Mouse (Mus musculus) limb, embryonic 13.5 days (tissue): ENCODE data around the gene Tuba4a. TPM values are rescaled to one million over a fixed set of nuclear protein-coding genes. Genes with fewer than 3 reads are reported as not detected.

Source experiments
- ATAC-seq: fragments of 200-750 bp; cut with Nextera tagmentation; 2 replicates; pipeline ENCODE4 v1.8.0; 2017; ENCODE audit warnings: low read depth, moderate number of reproducible peaks, moderate TSS enrichment; ENCODE audit not compliant: low FRiP score
- H3K27ac ChIP-seq: fragments of 300-500 bp; sonication (generic); 2 replicates; pipeline ENCODE4 v1.5.1; 2015; ENCODE audit warnings: inconsistent platforms, mild to moderate bottlenecking, moderate library complexity
- H3K27me3 ChIP-seq: fragments of 300-500 bp; sonication (generic); 2 replicates; pipeline ENCODE4 v1.6.1; 2015; ENCODE audit warnings: mild to moderate bottlenecking, inconsistent platforms
- H3K36me3 ChIP-seq: fragments of 300-500 bp; sonication (generic); 2 replicates; pipeline ENCODE4 v1.6.1; 2015; ENCODE audit warnings: inconsistent platforms, mild to moderate bottlenecking, moderate library complexity
- H3K4me1 ChIP-seq: fragments of 300-500 bp; sonication (generic); 2 replicates; pipeline ENCODE4 v1.6.1; 2015; ENCODE audit warnings: inconsistent platforms
- H3K4me2 ChIP-seq: fragments of 300-500 bp; sonication (generic); replicated peaks from 2 replicates; pipeline ENCODE4 v1.6.1; 2015; ENCODE audit warnings: inconsistent platforms, mild to moderate bottlenecking, moderate library complexity
- H3K4me3 ChIP-seq: fragments of 300-500 bp; sonication (generic); 2 replicates; pipeline ENCODE4 v1.5.1; 2015; ENCODE audit warnings: moderate library complexity, mild to moderate bottlenecking, inconsistent platforms
- H3K9ac ChIP-seq: fragments of 300-500 bp; sonication (generic); 2 replicates; pipeline ENCODE4 v1.6.1; 2015; ENCODE audit warnings: mild to moderate bottlenecking, inconsistent platforms
- H3K9me3 ChIP-seq: fragments of 300-500 bp; sonication (generic); 2 replicates; pipeline ENCODE4 v1.6.1; 2016; ENCODE audit warnings: inconsistent platforms
- WGBS: fragments of 180-500 bp; shearing (Covaris S2); methylation state at CpG from one replicate; pipeline ENCODE4 v1.1.7; 2015; 5-methylcytosine and 5-hydroxymethylcytosine counted together
- polyA plus RNA-seq: library from polyadenylated mRNA; unstranded; fragments of >200 nt; fragmentation: Nextera tagmentation; extraction: Ambion mirVana; gene quantifications from 2 replicates; pipeline ENCODE4 v1.2.1, GENCODE M21; 2015

Tuba4a gene
- polyA plus RNA-seq, 1 experiment from 2014 or later = 22.7 TPM

- 0 out of 2 replicates have a peak, but pooled peaks cover 8% of the 10 kb centered on the region for H3K27me3 ChIP-seq
- ATAC-seq = no peak
- no peak overlapping the region for H3K27ac ChIP-seq
- H3K36me3 ChIP-seq = no peaks in the 10 kb centered on the region
- no peak overlapping the region for H3K9ac ChIP-seq
- peaks cover 5% of the 10 kb centered on the region; the same call in 1 of the 2 replicates for H3K4me1 ChIP-seq
- H3K4me3 ChIP-seq = no peak overlapping the region
- no peak overlapping the region for H3K4me2 ChIP-seq
- 73% methylated on average over 4 of the region's 4 CpGs for WGBS
- no peaks in the 10 kb centered on the region for H3K9me3 ChIP-seq
Measured at GRCm38 (mm10) chr1:75231224-75231623, 11.6 kb upstream of the Tuba4a start.

GRCm38 (mm10) chr1:75230335-75230994 is 10.8 kb upstream of the Tuba4a start:
- no peak overlapping the region for H3K9ac ChIP-seq
- H3K4me2 ChIP-seq = no peak overlapping the region
- 77% methylated on average over 7 of the region's 7 CpGs for WGBS
- no peak for ATAC-seq
- no peaks in the 10 kb centered on the region for H3K9me3 ChIP-seq
- H3K4me3 ChIP-seq = no peak overlapping the region
- H3K36me3 ChIP-seq = no peaks in the 10 kb centered on the region
- H3K27ac ChIP-seq = no peak overlapping the region
- H3K27me3 ChIP-seq = 0 out of 2 replicates have a peak, but pooled peaks cover 10% of the 10 kb centered on the region
- H3K4me1 ChIP-seq = no peaks in the 10 kb centered on the region

GRCm38 (mm10) chr1:75229158-75229557 is 9.5 kb upstream of the Tuba4a start:
- Histone ChIP-seq H3K4me2 (no peak overlapping the region), H3K9ac (no peak overlapping the region), H3K9me3 (no peaks in the 10 kb centered on the region), H3K27ac (no peak overlapping the region), H3K4me3 (no peak overlapping the region), H3K4me1 (no peaks in the 10 kb centered on the region), H3K27me3 (peaks cover 11% of the 10 kb centered on the region; the same call in 1 of the 2 replicates), H3K36me3 (no peaks in the 10 kb centered on the region)
- 68% methylated on average over 4 of the region's 4 CpGs for WGBS
- no peak for ATAC-seq

- Histone ChIP-seq H3K9ac (no peak overlapping the region), H3K4me2 (no peak overlapping the region), H3K4me1 (no peaks in the 10 kb centered on the region), H3K27ac (no peak overlapping the region), H3K9me3 (no peaks in the 10 kb centered on the region), H3K36me3 (no peaks in the 10 kb centered on the region), H3K27me3 (peaks cover 11% of the 10 kb centered on the region; the same call in 1 of the 2 replicates), H3K4me3 (no peak overlapping the region)
- ATAC-seq = no peak
- WGBS = 66% methylated on average over 1 of the region's 1 CpGs
Measured at GRCm38 (mm10) chr1:75227653-75228052, 8.0 kb upstream of the Tuba4a start.

- Histone ChIP-seq H3K9me3 (no peaks in the 10 kb centered on the region), H3K27ac (no peak overlapping the region), H3K4me1 (no peaks in the 10 kb centered on the region), H3K4me3 (no peak overlapping the region), H3K27me3 (peaks cover 25% of the 10 kb centered on the region), H3K36me3 (no peaks in the 10 kb centered on the region), H3K9ac (no peak overlapping the region), H3K4me2 (no peak overlapping the region)
- WGBS = 50% methylated on average over 2 of the region's 2 CpGs
- ATAC-seq = no peak
Measured at GRCm38 (mm10) chr1:75226138-75226537, 6.5 kb upstream of the Tuba4a start.

GRCm38 (mm10) chr1:75225473-75225872 is 5.8 kb upstream of the Tuba4a start:
- H3K4me1 ChIP-seq = no peaks in the 10 kb centered on the region
- WGBS = 73% methylated on average over 3 of the region's 3 CpGs
- H3K9ac ChIP-seq = no peak overlapping the region
- peaks cover 28% of the 10 kb centered on the region for H3K27me3 ChIP-seq
- ATAC-seq = no peak
- H3K4me2 ChIP-seq = no peak overlapping the region
- H3K27ac ChIP-seq = no peak overlapping the region
- no peak overlapping the region for H3K4me3 ChIP-seq
- H3K9me3 ChIP-seq = no peaks in the 10 kb centered on the region
- no peaks in the 10 kb centered on the region for H3K36me3 ChIP-seq

GRCm38 (mm10) chr1:75223532-75223931 is 3.9 kb upstream of the Tuba4a start:
- H3K4me3 ChIP-seq = no peak overlapping the region
- no peak overlapping the region for H3K4me2 ChIP-seq
- no peaks in the 10 kb centered on the region for H3K9me3 ChIP-seq
- no peak overlapping the region for H3K27ac ChIP-seq
- no peak overlapping the region for H3K9ac ChIP-seq
- peaks cover 44% of the 10 kb centered on the region for H3K27me3 ChIP-seq
- no peak for ATAC-seq
- WGBS = 70% methylated on average over 6 of the region's 6 CpGs
- no peaks in the 10 kb centered on the region for H3K36me3 ChIP-seq
- H3K4me1 ChIP-seq = peaks cover 9% of the 10 kb centered on the region

GRCm38 (mm10) chr1:75222926-75223325 is 3.3 kb upstream of the Tuba4a start:
- WGBS = 80% methylated on average over 6 of the region's 6 CpGs
- peaks cover 15% of the 10 kb centered on the region for H3K4me1 ChIP-seq

GRCm38 (mm10) chr1:75221538-75221937 is 1.9 kb upstream of the Tuba4a start:
- ATAC-seq = no peak
- no peak overlapping the region for H3K9ac ChIP-seq
- H3K4me1 ChIP-seq = peaks cover 15% of the 10 kb centered on the region
- no peaks in the 10 kb centered on the region for H3K9me3 ChIP-seq
- WGBS = 72% methylated on average over 3 of the region's 3 CpGs
- H3K4me2 ChIP-seq = no peak overlapping the region
- no peak overlapping the region for H3K27ac ChIP-seq
- H3K4me3 ChIP-seq = no peak overlapping the region
- no peaks in the 10 kb centered on the region for H3K36me3 ChIP-seq
- H3K27me3 ChIP-seq = peaks cover 64% of the 10 kb centered on the region

More at GRCm38 (mm10) chr1:75222926-75223325, 3.3 kb upstream of the Tuba4a start:
- H3K9me3 ChIP-seq = no peaks in the 10 kb centered on the region
- H3K4me2 ChIP-seq = no peak overlapping the region
- H3K27ac ChIP-seq = no peak overlapping the region
- H3K9ac ChIP-seq = no peak overlapping the region
- no peak for ATAC-seq
- no peaks in the 10 kb centered on the region for H3K36me3 ChIP-seq
- no peak overlapping the region for H3K4me3 ChIP-seq
- peaks cover 50% of the 10 kb centered on the region for H3K27me3 ChIP-seq

- Histone ChIP-seq H3K27me3 (peaks cover 72% of the 10 kb centered on the region), H3K27ac (no peak overlapping the region)
- WGBS = 1% methylated on average over 24 of the region's 24 CpGs
Measured at GRCm38 (mm10) chr1:75219078-75219477, 587 bp downstream of the Tuba4a start.

GRCm38 (mm10) chr1:75218227-75219001 is 1.3 kb downstream of the Tuba4a start:
- Histone ChIP-seq H3K4me1 (peaks cover 15% of the 10 kb centered on the region), H3K27ac (no peak overlapping the region), H3K27me3 (peaks cover 72% of the 10 kb centered on the region), H3K4me3 (peak overlapping the region; percentile 61), H3K9ac (peak overlapping the region; percentile 51), H3K9me3 (no peaks in the 10 kb centered on the region), H3K36me3 (peaks cover 26% of the 10 kb centered on the region), H3K4me2 (peak overlapping the region; percentile 96)
- 1% methylated on average over 38 of the region's 38 CpGs for WGBS
- peak; percentile 64 for ATAC-seq

More at GRCm38 (mm10) chr1:75219078-75219477, 587 bp downstream of the Tuba4a start:
- Histone ChIP-seq H3K4me1 (peaks cover 15% of the 10 kb centered on the region), H3K9me3 (no peaks in the 10 kb centered on the region), H3K4me3 (peak overlapping the region; percentile 61), H3K4me2 (peak overlapping the region; percentile 96), H3K36me3 (peaks cover 19% of the 10 kb centered on the region), H3K9ac (peak overlapping the region; percentile 54)
- ATAC-seq = peak; percentile 88

- Histone ChIP-seq H3K9me3 (no peaks in the 10 kb centered on the region), H3K4me1 (peaks cover 15% of the 10 kb centered on the region), H3K36me3 (peaks cover 32% of the 10 kb centered on the region), H3K9ac (peak overlapping the region; percentile 51), H3K4me3 (peak overlapping the region; percentile 61), H3K4me2 (peak overlapping the region; percentile 96), H3K27me3 (peaks cover 72% of the 10 kb centered on the region), H3K27ac (no peak overlapping the region)
- 3% methylated on average over 6 of the region's 6 CpGs for WGBS
- ATAC-seq = no peak
Measured at GRCm38 (mm10) chr1:75217893-75218226, 1.8 kb downstream of the Tuba4a start.
